Mouse (Mus musculus) bone marrow, adult 2 months (tissue): ENCODE results near the gene Klhl26. TPM values are rescaled to one million over a fixed set of nuclear protein-coding genes. Genes with fewer than 3 reads are reported as not detected.
A peak's percentile ranks its signal among the peaks of the same experiment; 100 is the strongest.

Experiments
- H3K27ac ChIP-seq: fragments of 200-500 bp; 2 replicates; pipeline ENCODE4 v1.5.1; 2012; ENCODE audit warnings: low read depth, mild to moderate bottlenecking, control low read depth, inconsistent platforms, low read length; ENCODE audit not compliant: control insufficient read depth, poor library complexity, insufficient read depth
- H3K4me1 ChIP-seq: fragments of 200-500 bp; 2 replicates; pipeline ENCODE4 v1.6.1; 2011; ENCODE audit warnings: low read length; ENCODE audit not compliant: control insufficient read depth, insufficient read depth
- H3K4me3 ChIP-seq: fragments of 200-500 bp; replicated peaks from 2 replicates; pipeline ENCODE3; 2011; ENCODE audit warnings: mild to moderate bottlenecking, low read depth, low read length, control low read depth; ENCODE audit not compliant: control insufficient read depth
- CTCF ChIP-seq: fragments of 200-500 bp; IDR thresholded peaks from 2 replicates; pipeline ENCODE4 v1.5.1; 2011; ENCODE audit warnings: low read length, control low read depth; ENCODE audit not compliant: control insufficient read depth, insufficient read depth
- POLR2A ChIP-seq: fragments of 200-500 bp; IDR thresholded peaks from 2 replicates; pipeline ENCODE4 v1.6.1; 2011; ENCODE audit warnings: low read depth, mild to moderate bottlenecking, control low read depth, low read length, borderline replicate concordance; ENCODE audit not compliant: control insufficient read depth
- WGBS: fragments of 180-500 bp; shearing (Covaris S2); methylation state at CpG from one replicate; pipeline ENCODE4 v1.1.7; 2018; 5-methylcytosine and 5-hydroxymethylcytosine counted together
- polyA plus RNA-seq: library from polyadenylated mRNA; stranded (reverse); fragments of >200 nt; gene quantifications from 2 replicates; pipeline ENCODE4 v1.2.4, GENCODE M21; 2011; ENCODE audit warnings: low replicate concordance; ENCODE audit not compliant: missing spikeins, insufficient read depth, insufficient read length

The Klhl26 gene
- polyA plus RNA-seq, result 7.1 and 11.0 TPM in 2 replicates

- under 1% methylated on average over 53 of the region's 53 CpGs for WGBS
- Histone ChIP-seq H3K4me3 (peak within 1 kb of the TSS; percentile 70), H3K4me1 (no peaks in the 10 kb centered on the region; the same call in 1 of the 2 replicates), H3K27ac (peak within 1 kb of the TSS; percentile 64; the same call in 1 of the 2 replicates)
- TF ChIP-seq POLR2A (peak; percentile 63; the same call in 1 of the 2 replicates), CTCF (no peak)
Measured at GRCm38 (mm10) chr8:70476333-70477268, at the start of gene Klhl26. Klhl26 (minus strand) TSS chr8:70476968.

DNA sequence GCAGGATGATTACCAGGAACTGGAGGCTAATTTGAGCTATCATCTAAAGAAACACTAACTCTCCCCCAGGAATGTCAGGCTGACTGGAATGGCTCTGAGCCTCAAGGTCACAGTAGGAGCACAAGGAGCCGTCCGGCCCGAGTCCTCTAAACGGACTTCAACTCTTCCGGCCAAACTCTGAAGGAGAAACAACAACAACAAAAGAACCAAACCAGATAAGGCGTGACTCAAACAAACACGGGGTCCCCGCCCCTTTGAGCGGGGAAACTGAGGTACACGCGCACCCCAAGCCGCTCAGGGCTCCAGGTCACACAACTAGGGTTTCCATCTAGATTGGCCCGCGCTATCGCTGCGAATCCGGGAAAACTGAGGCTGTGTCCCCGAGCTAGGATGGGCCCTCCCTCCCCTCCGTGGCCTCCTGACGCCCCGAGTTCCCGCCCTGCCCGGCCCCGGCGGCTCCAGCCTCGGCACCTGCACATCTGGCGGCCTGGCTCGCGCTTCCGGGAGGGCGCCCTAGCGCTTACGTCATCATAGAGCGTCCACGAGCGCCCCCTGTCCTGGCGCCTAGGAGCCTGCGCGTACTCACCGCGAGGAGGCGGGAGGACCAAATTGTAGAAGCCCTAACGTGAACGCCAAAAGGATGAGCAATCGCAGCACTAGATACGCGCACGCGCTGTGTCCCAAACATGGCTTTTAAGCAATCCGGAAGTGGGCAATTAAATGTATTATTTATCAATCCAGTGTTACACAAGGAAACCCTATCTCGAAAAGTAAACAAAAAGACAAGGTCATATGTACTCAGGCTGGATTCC, 46.0 kb upstream of the Klhl26 start:
- Histone ChIP-seq H3K4me3 (peak overlapping the region; percentile 89), H3K27ac (peak overlapping the region; percentile 72), H3K4me1 (peaks cover 3% of the 10 kb centered on the region)
- under 1% methylated on average over 51 of the region's 51 CpGs for WGBS
- TF ChIP-seq CTCF, result peak; percentile 66
- peak; percentile 84; the same call in 1 of the 2 replicates for TF ChIP-seq POLR2A

GRCm38 (mm10) chr8:70519606-70520005, 42.8 kb upstream of the Klhl26 start:
- no peak for TF ChIP-seq CTCF
- TF ChIP-seq POLR2A, result no peak
- WGBS, result 56% methylated on average over 2 of the region's 2 CpGs
- Histone ChIP-seq H3K4me1 (no peaks in the 10 kb centered on the region; the same call in 1 of the 2 replicates), H3K4me3 (no peak overlapping the region), H3K27ac (no peak overlapping the region)

DNA sequence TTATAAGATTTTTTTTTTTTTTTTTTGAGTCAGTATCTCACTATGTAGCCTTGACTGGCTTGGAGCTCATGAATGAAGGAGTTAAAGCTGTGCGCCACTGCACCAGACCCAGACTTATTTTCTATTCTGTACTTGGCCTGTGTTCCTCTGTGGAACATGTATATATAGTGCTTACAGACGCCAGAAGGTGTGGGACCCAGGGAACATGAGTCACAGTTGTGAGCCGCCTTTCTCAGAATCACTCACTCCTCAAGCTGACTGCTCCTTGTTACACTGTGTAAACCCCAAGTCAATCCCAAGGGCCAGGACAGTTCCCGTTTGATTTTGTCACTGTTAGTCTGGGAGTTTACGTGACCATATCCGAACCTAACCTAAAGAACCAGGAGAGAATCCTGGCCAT, 42.3 kb upstream of the Klhl26 start:
- Histone ChIP-seq H3K27ac (no peak overlapping the region), H3K4me1 (no peaks in the 10 kb centered on the region; the same call in 1 of the 2 replicates), H3K4me3 (no peak overlapping the region)
- TF ChIP-seq POLR2A (no peak), CTCF (no peak)
- 87% methylated on average over 6 of the region's 6 CpGs for WGBS

- no peaks in the 10 kb centered on the region for H3K4me1 ChIP-seq
- 82% methylated on average over 10 of the region's 10 CpGs for WGBS
- no peak overlapping the region for H3K4me3 ChIP-seq
- TF ChIP-seq POLR2A (no peak), CTCF (no peak)
- no peak overlapping the region for H3K27ac ChIP-seq
Measured at GRCm38 (mm10) chr8:70517940-70518643, 41.3 kb upstream of the Klhl26 start.

GRCm38 (mm10) chr8:70513441-70513840, 36.7 kb upstream of the Klhl26 start:
- no peak overlapping the region for H3K4me3 ChIP-seq
- TF ChIP-seq CTCF, result no peak
- TF ChIP-seq POLR2A, result no peak
- H3K4me1 ChIP-seq, result peaks cover 5% of the 10 kb centered on the region
- 29% methylated on average over 2 of the region's 2 CpGs for WGBS
- H3K27ac ChIP-seq, result no peak overlapping the region

GRCm38 (mm10) chr8:70512253-70512903, 35.6 kb upstream of the Klhl26 start:
- 57% methylated on average over 11 of the region's 11 CpGs for WGBS
- H3K4me3 ChIP-seq, result no peak overlapping the region
- H3K27ac ChIP-seq, result no peak overlapping the region; the same call in 1 of the 2 replicates
- TF ChIP-seq POLR2A (no peak), CTCF (no peak)
- H3K4me1 ChIP-seq, result peaks cover 5% of the 10 kb centered on the region
